Mouse (Mus musculus): ENCODE data around the gene Igdcc4. TPM values are rescaled to one million over a fixed set of nuclear protein-coding genes. Genes with fewer than 3 reads are reported as not detected.
"Not testable (repeated sequence)": the region's sequence is repeated elsewhere in the genome, so short reads cannot be mapped to it uniquely, and the experiment has no call there.

The Igdcc4 gene
- total RNA-seq, 1 experiment, result 8.8 TPM

GRCm38 (mm10) chr9:65074251-65074650 lies 27.0 kb upstream of the Igdcc4 start:
- Histone ChIP-seq H3K4me1 (ENCODE audit: control insufficient read depth in 2 of 2, insufficient read depth in 2 of 2, low read length in 2 of 2, poor library complexity in 1 of 2) (no peaks in the 10 kb centered on the region), H3K4me3 (ENCODE audit: insufficient read depth in 1 of 2, low read depth in 1 of 2, low read length in 2 of 2, poor library complexity in 1 of 2, severe bottlenecking in 1 of 2) (no peak overlapping the region), H3K9me3 (ENCODE audit: control insufficient read depth, insufficient read depth, low read depth, low read length) (no peaks in the 10 kb centered on the region), H3K36me3 (ENCODE audit: control insufficient read depth, insufficient read depth, low read length, poor library complexity, severe bottlenecking) (peaks cover 10% of the 10 kb centered on the region), H3K27ac (ENCODE audit: insufficient read depth, low read depth, low read length, poor library complexity, severe bottlenecking) (no peak overlapping the region), H3K9ac (ENCODE audit: insufficient read depth, low read depth, low read length, poor library complexity, severe bottlenecking) (no peak overlapping the region)
- DNase-seq (ENCODE audit: low read depth, low spot score), result no peak
- TF ChIP-seq ZC3H11A (IDR thresholded peaks at IDR 0.05; ENCODE audit: borderline replicate concordance, low read depth, low read length) (no peak), HCFC1 (IDR thresholded peaks at IDR 0.05; ENCODE audit: borderline replicate concordance, insufficient read depth, low read length) (no peak)
- in situ Hi-C loops (cut with MboI; ENCODE audit: low sequenced_read_pairs in 2 of 2, unreplicated experiment in 2 of 2), result no loop called here

GRCm38 (mm10) chr9:65074855-65075493 lies 26.3 kb upstream of the Igdcc4 start:
- Histone ChIP-seq H3K9ac (ENCODE audit: insufficient read depth, low read depth, low read length, poor library complexity, severe bottlenecking) (no peak overlapping the region), H3K27ac (ENCODE audit: insufficient read depth, low read depth, low read length, poor library complexity, severe bottlenecking) (no peak overlapping the region), H3K9me3 (ENCODE audit: control insufficient read depth, insufficient read depth, low read depth, low read length) (no peaks in the 10 kb centered on the region), H3K4me3 (ENCODE audit: insufficient read depth in 1 of 2, low read depth in 1 of 2, low read length in 2 of 2, poor library complexity in 1 of 2, severe bottlenecking in 1 of 2) (no peak overlapping the region), H3K36me3 (ENCODE audit: control insufficient read depth, insufficient read depth, low read length, poor library complexity, severe bottlenecking) (peaks cover 12% of the 10 kb centered on the region), H3K4me1 (ENCODE audit: control insufficient read depth in 2 of 2, insufficient read depth in 2 of 2, low read length in 2 of 2, poor library complexity in 1 of 2) (no peaks in the 10 kb centered on the region)
- no peak for DNase-seq (ENCODE audit: low read depth, low spot score)
- no peak for TF ChIP-seq MAFK (IDR thresholded peaks at IDR 0.05; ENCODE audit: insufficient read depth, low read depth, low read length)
- no peak for TF ChIP-seq ZNF384 (IDR thresholded peaks at IDR 0.05; ENCODE audit: low read depth, low read length)
- no peak for TF ChIP-seq CHD2 (IDR thresholded peaks at IDR 0.05; ENCODE audit: low read depth, low read length)
- TF ChIP-seq HCFC1 (IDR thresholded peaks at IDR 0.05; ENCODE audit: borderline replicate concordance, insufficient read depth, low read length), result no peak
- TF ChIP-seq ZC3H11A (IDR thresholded peaks at IDR 0.05; ENCODE audit: borderline replicate concordance, low read depth, low read length), result no peak
- in situ Hi-C loops (cut with MboI; ENCODE audit: low sequenced_read_pairs in 2 of 2, unreplicated experiment in 2 of 2), result no loop called here

- no peaks in the 10 kb centered on the region for H3K4me1 ChIP-seq (ENCODE audit: control insufficient read depth in 2 of 2, insufficient read depth in 2 of 2, low read length in 2 of 2, poor library complexity in 1 of 2)
- no peak overlapping the region for H3K4me3 ChIP-seq (ENCODE audit: insufficient read depth in 1 of 2, low read depth in 1 of 2, low read length in 2 of 2, poor library complexity in 1 of 2, severe bottlenecking in 1 of 2)
- TF ChIP-seq MAFK (IDR thresholded peaks at IDR 0.05; ENCODE audit: insufficient read depth, low read depth, low read length) (no peak), ZNF384 (IDR thresholded peaks at IDR 0.05; ENCODE audit: low read depth, low read length) (no peak), ZC3H11A (IDR thresholded peaks at IDR 0.05; ENCODE audit: borderline replicate concordance, low read depth, low read length) (no peak), CHD2 (IDR thresholded peaks at IDR 0.05; ENCODE audit: low read depth, low read length) (no peak), HCFC1 (IDR thresholded peaks at IDR 0.05; ENCODE audit: borderline replicate concordance, insufficient read depth, low read length) (no peak)
- DNase-seq (ENCODE audit: low read depth, low spot score), result no peak
- no peak overlapping the region for H3K27ac ChIP-seq (ENCODE audit: insufficient read depth, low read depth, low read length, poor library complexity, severe bottlenecking)
- H3K9me3 ChIP-seq (ENCODE audit: control insufficient read depth, insufficient read depth, low read depth, low read length), result no peaks in the 10 kb centered on the region
- no peak overlapping the region for H3K9ac ChIP-seq (ENCODE audit: insufficient read depth, low read depth, low read length, poor library complexity, severe bottlenecking)
- in situ Hi-C loops (cut with MboI; ENCODE audit: low sequenced_read_pairs in 2 of 2, unreplicated experiment in 2 of 2), result no loop called here
- peaks cover 12% of the 10 kb centered on the region for H3K36me3 ChIP-seq (ENCODE audit: control insufficient read depth, insufficient read depth, low read length, poor library complexity, severe bottlenecking)
These were observed 23.8 kb upstream of the Igdcc4 start for GRCm38 (mm10) chr9:65077536-65077935.

GRCm38 (mm10) chr9:65080141-65080540 lies 21.1 kb upstream of the Igdcc4 start:
- DNase-seq (ENCODE audit: low read depth, low spot score); H3K27ac ChIP-seq (ENCODE audit: insufficient read depth, low read depth, low read length, poor library complexity, severe bottlenecking); in situ Hi-C loops (cut with MboI; ENCODE audit: low sequenced_read_pairs in 2 of 2, unreplicated experiment in 2 of 2); H3K9ac ChIP-seq (ENCODE audit: insufficient read depth, low read depth, low read length, poor library complexity, severe bottlenecking); H3K9me3 ChIP-seq (ENCODE audit: control insufficient read depth, insufficient read depth, low read depth, low read length); H3K36me3 ChIP-seq (ENCODE audit: control insufficient read depth, insufficient read depth, low read length, poor library complexity, severe bottlenecking); H3K4me3 ChIP-seq (ENCODE audit: insufficient read depth in 1 of 2, low read depth in 1 of 2, low read length in 2 of 2, poor library complexity in 1 of 2, severe bottlenecking in 1 of 2): not testable (repeated sequence)
- H3K4me1 ChIP-seq (ENCODE audit: control insufficient read depth in 2 of 2, insufficient read depth in 2 of 2, low read length in 2 of 2, poor library complexity in 1 of 2), result peaks cover 0 to 12% of the 10 kb centered on the region in 2 experiments; a peak in 2 of 4 replicates

GRCm38 (mm10) chr9:65083075-65083765 lies 18.1 kb upstream of the Igdcc4 start:
- peaks cover 0 to 12% of the 10 kb centered on the region in 2 experiments; a peak in 2 of 4 replicates for H3K4me1 ChIP-seq (ENCODE audit: control insufficient read depth in 2 of 2, insufficient read depth in 2 of 2, low read length in 2 of 2, poor library complexity in 1 of 2)
- no peak overlapping the region for H3K27ac ChIP-seq (ENCODE audit: insufficient read depth, low read depth, low read length, poor library complexity, severe bottlenecking)
- H3K36me3 ChIP-seq (ENCODE audit: control insufficient read depth, insufficient read depth, low read length, poor library complexity, severe bottlenecking), result peaks cover 5% of the 10 kb centered on the region
- 0 out of 2 replicates have a peak overlapping the region, but pooled peaks have one; percentile 19 for H3K9ac ChIP-seq (ENCODE audit: insufficient read depth, low read depth, low read length, poor library complexity, severe bottlenecking)
- H3K4me3 ChIP-seq (ENCODE audit: insufficient read depth in 1 of 2, low read depth in 1 of 2, low read length in 2 of 2, poor library complexity in 1 of 2, severe bottlenecking in 1 of 2), result no peak overlapping the region
- no peak for DNase-seq (ENCODE audit: low read depth, low spot score)
- no peaks in the 10 kb centered on the region for H3K9me3 ChIP-seq (ENCODE audit: control insufficient read depth, insufficient read depth, low read depth, low read length)
- in situ Hi-C loops (cut with MboI; ENCODE audit: low sequenced_read_pairs in 2 of 2, unreplicated experiment in 2 of 2), result no loop called here
- TF ChIP-seq MAFK (IDR thresholded peaks at IDR 0.05; ENCODE audit: insufficient read depth, low read depth, low read length) (no peak), ZNF384 (IDR thresholded peaks at IDR 0.05; ENCODE audit: low read depth, low read length) (no peak), CHD2 (IDR thresholded peaks at IDR 0.05; ENCODE audit: low read depth, low read length) (no peak), HCFC1 (IDR thresholded peaks at IDR 0.05; ENCODE audit: borderline replicate concordance, insufficient read depth, low read length) (no peak)
